Comparison of ENCODE assay signal across 8 mouse cellular contexts in the genomic region with DNA sequence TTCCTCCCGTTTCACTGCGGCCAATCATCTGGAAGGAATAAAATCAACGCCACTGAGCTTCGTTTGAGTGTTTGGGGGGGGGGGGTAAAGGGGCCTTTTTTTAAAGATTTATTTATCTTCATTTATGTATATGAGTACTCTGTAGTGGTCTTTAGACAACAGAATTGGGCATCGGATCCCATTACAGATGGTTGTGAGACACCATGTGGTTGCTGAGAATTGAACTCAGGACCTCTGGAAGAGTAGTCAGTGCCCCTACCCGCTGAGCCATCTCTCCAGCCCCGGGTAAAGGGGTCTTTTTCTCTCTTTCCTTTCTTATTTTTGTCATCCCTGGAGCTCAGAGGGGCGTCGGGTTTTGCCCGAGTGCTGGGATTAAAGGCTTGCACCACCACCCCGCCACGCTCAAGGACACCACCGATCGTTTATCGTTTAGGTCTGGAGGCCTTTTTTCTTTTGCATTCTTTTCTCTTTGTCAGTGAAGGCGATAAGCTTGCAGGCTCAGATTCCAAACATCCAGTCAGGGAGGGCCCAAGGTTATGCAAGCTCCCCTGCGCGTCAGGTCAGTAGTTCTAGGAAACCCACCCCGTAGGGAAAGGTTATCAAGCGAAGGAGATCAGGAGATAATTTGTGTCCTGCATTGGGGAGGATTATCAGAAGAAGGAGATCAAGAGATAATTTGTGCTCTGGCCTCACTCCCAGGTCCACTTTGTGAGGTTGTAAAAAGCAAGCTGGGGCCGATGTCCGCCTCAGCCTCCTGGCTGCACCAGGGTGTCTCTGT. TPM values are rescaled to one million over a fixed set of nuclear protein-coding genes. Genes with fewer than 3 reads are reported as not detected.
A peak's percentile ranks its signal among the peaks of the same experiment; 100 is the strongest.
DNase-seq lines count a peak whose midpoint lies in the region; ATAC-seq and TF ChIP-seq lines count a peak whose summit lies in the region.

No protein-coding gene starts in this region.

- H3K4me1 ChIP-seq in erythroblast, embryonic 14.5 days (ENCODE audit: control insufficient read depth), result peaks cover 37% of the 10 kb centered on the region
- peaks cover 3% of the 10 kb centered on the region; the same call in 1 of the 2 replicates for H3K4me1 ChIP-seq in brown adipose tissue, adult 24 weeks (ENCODE audit: control insufficient read depth, insufficient read depth, insufficient read length, low read length)
- H3K4me1 ChIP-seq in heart, embryonic 16.5 days (ENCODE audit: control insufficient read depth, insufficient read depth, low read length), result peaks cover 28% of the 10 kb centered on the region
- H3K4me1 ChIP-seq in liver, embryonic 15.5 days (replicated peaks), result peaks cover 42% of the 10 kb centered on the region
- no peaks in the 10 kb centered on the region for H3K4me1 ChIP-seq in stomach, postnatal 0 days (replicated peaks; ENCODE audit: control insufficient read depth, insufficient read depth)

- peaks cover 32% of the 10 kb centered on the region for H3K36me3 ChIP-seq in erythroblast, embryonic 14.5 days (ENCODE audit: control insufficient read depth)
- peaks cover 5% of the 10 kb centered on the region for H3K36me3 ChIP-seq in heart, embryonic 16.5 days (ENCODE audit: control insufficient read depth, insufficient read depth)
- H3K36me3 ChIP-seq in liver, embryonic 15.5 days (replicated peaks), result peaks cover 22% of the 10 kb centered on the region
- no peaks in the 10 kb centered on the region for H3K36me3 ChIP-seq in stomach, postnatal 0 days (ENCODE audit: control insufficient read depth, insufficient read depth, low read length)

- TF ChIP-seq EP300 in stomach, postnatal 0 days (optimal IDR thresholded peaks at IDR 0.05), result no peak

- no peaks in the 10 kb centered on the region for H3K27me3 ChIP-seq in erythroblast, embryonic 14.5 days (ENCODE audit: control insufficient read depth)
- H3K27me3 ChIP-seq in heart, embryonic 16.5 days (ENCODE audit: control insufficient read depth, insufficient read depth, low read length), result no peaks in the 10 kb centered on the region
- H3K27me3 ChIP-seq in liver, embryonic 15.5 days, result no peaks in the 10 kb centered on the region
- H3K27me3 ChIP-seq in stomach, postnatal 0 days (ENCODE audit: control insufficient read depth, insufficient read depth, low read length), result no peaks in the 10 kb centered on the region

- H3K4me3 ChIP-seq in erythroblast, embryonic 14.5 days (replicated peaks), result peak overlapping the region; percentile 76
- H3K4me3 ChIP-seq in brown adipose tissue, adult 24 weeks (ENCODE audit: insufficient read depth, low read depth, low read length), result peak overlapping the region; percentile 88
- H3K4me3 ChIP-seq in heart, embryonic 16.5 days (ENCODE audit: low read length), result peak overlapping the region; percentile 77
- peak overlapping the region; percentile 85 for H3K4me3 ChIP-seq in liver, embryonic 15.5 days (replicated peaks)
- peak overlapping the region; percentile 54 for H3K4me3 ChIP-seq in stomach, postnatal 0 days (ENCODE audit: low read depth, low read length)

- H3K4me2 ChIP-seq in heart, embryonic 16.5 days (ENCODE audit: low read depth, low read length), result peak overlapping the region; percentile 90
- H3K4me2 ChIP-seq in liver, embryonic 15.5 days, result peak overlapping the region; percentile 82
- H3K4me2 ChIP-seq in stomach, postnatal 0 days (replicated peaks; ENCODE audit: low read depth), result peak overlapping the region; percentile 71

- peak; percentile 46 for DNase-seq in 416B (ENCODE audit: low read depth)
- no peak for DNase-seq in stomach, postnatal 0 days (ENCODE audit: low spot score)
- no peak for DNase-seq in testis, postnatal 14 days (ENCODE audit: low spot score)

- 5% methylated on average over 22 of the region's 22 CpGs for WGBS in heart, embryonic 16.5 days
- WGBS in liver, embryonic 15.5 days (ENCODE audit: insufficient replicate concordance), result 5% methylated on average over 22 of the region's 22 CpGs
- 6% methylated on average over 22 of the region's 22 CpGs for WGBS in stomach, postnatal 0 days

- TF ChIP-seq CTCF in stomach, postnatal 0 days (IDR thresholded peaks at IDR 0.05; ENCODE audit: low read depth), result no peak

- H3K9me3 ChIP-seq in erythroblast, embryonic 14.5 days (ENCODE audit: control insufficient read depth, low read length), result no peaks in the 10 kb centered on the region
- H3K9me3 ChIP-seq in heart, embryonic 16.5 days (replicated peaks; ENCODE audit: control insufficient read depth, low read length), result no peaks in the 10 kb centered on the region
- H3K9me3 ChIP-seq in liver, embryonic 15.5 days (replicated peaks), result no peaks in the 10 kb centered on the region
- no peaks in the 10 kb centered on the region for H3K9me3 ChIP-seq in stomach, postnatal 0 days (ENCODE audit: control insufficient read depth, low read length)

- ATAC-seq in erythroblast, adult 5-6 weeks (replicated peaks; ENCODE audit: low FRiP score, poor library complexity, severe bottlenecking), result no peak
- no peak for ATAC-seq in heart, embryonic 16.5 days (replicated peaks; ENCODE audit: extremely low read depth, insufficient read depth, low FRiP score)
- ATAC-seq in liver, embryonic 15.5 days (ENCODE audit: insufficient read depth), result no peak
- no peak for ATAC-seq in stomach, postnatal 0 days (ENCODE audit: low FRiP score, low TSS enrichment)

- peak overlapping the region; percentile 90 for H3K9ac ChIP-seq in heart, embryonic 16.5 days (ENCODE audit: low read length)
- peak overlapping the region; percentile 84 for H3K9ac ChIP-seq in liver, embryonic 15.5 days
- peak overlapping the region; percentile 76 for H3K9ac ChIP-seq in stomach, postnatal 0 days (ENCODE audit: low read length)

- peak overlapping the region; percentile 88 for H3K27ac ChIP-seq in brown adipose tissue, adult 24 weeks (replicated peaks; ENCODE audit: low read depth, low read length)
- H3K27ac ChIP-seq in heart, embryonic 16.5 days (ENCODE audit: low read length), result peak overlapping the region; percentile 97
- H3K27ac ChIP-seq in liver, embryonic 15.5 days (replicated peaks), result peak overlapping the region; percentile 99
- H3K27ac ChIP-seq in stomach, postnatal 0 days (replicated peaks), result peak overlapping the region; percentile 92

RNA-seq across cellular contexts. Expression of a gene that starts 2.3 kb away (rescaled TPM):
- polyA plus RNA-seq in erythroblast, embryonic 14.5 days (2012), result 0.41 and 0.61 TPM in 2 replicates
- total RNA-seq in erythroblast, adult 5-6 weeks (2015; ENCODE audit: low replicate concordance), result 23.8 and 41.1 TPM in 2 replicates
- total RNA-seq in erythroblast, adult 5-6 weeks (2017; ENCODE audit: low replicate concordance), result 37.2 and 38.3 TPM in 2 replicates
- polyA plus RNA-seq in brown adipose tissue, adult 24 weeks (2012; ENCODE audit: insufficient read depth, insufficient read length, missing spikeins), result 16.4 and 18.1 TPM in 2 replicates
- 36.4 and 41.2 TPM in 2 replicates for polyA plus RNA-seq in heart, embryonic 16.5 days (2015; fragmentation: Nextera tagmentation; extraction: Ambion mirVana)
- 25.1 and 28.2 TPM in 2 replicates for polyA plus RNA-seq in liver, embryonic 15.5 days (2015; fragmentation: Nextera tagmentation; extraction: Ambion mirVana)
- polyA plus RNA-seq in stomach, postnatal 0 days (2015; fragmentation: Nextera tagmentation; extraction: Ambion mirVana), result 20.8 and 23.9 TPM in 2 replicates

RNA-seq across cellular contexts. Expression of a gene that starts 2.4 kb away (rescaled TPM):
- polyA plus RNA-seq in erythroblast, embryonic 14.5 days (2012), result not detected in 2 replicates
- total RNA-seq in erythroblast, adult 5-6 weeks (2015; ENCODE audit: low replicate concordance), result not detected in 2 replicates
- total RNA-seq in erythroblast, adult 5-6 weeks (2017; ENCODE audit: low replicate concordance), result not detected in 2 replicates
- 5.1 and 14.0 TPM in 2 replicates for polyA plus RNA-seq in brown adipose tissue, adult 24 weeks (2012; ENCODE audit: insufficient read depth, insufficient read length, missing spikeins)
- polyA plus RNA-seq in heart, embryonic 16.5 days (2015; fragmentation: Nextera tagmentation; extraction: Ambion mirVana), result 0.64 TPM in 1 of 2 replicates, not detected in the other
- polyA plus RNA-seq in liver, embryonic 15.5 days (2015; fragmentation: Nextera tagmentation; extraction: Ambion mirVana), result not detected in 2 replicates
- polyA plus RNA-seq in stomach, postnatal 0 days (2015; fragmentation: Nextera tagmentation; extraction: Ambion mirVana), result 0.19 and 0.36 TPM in 2 replicates

RNA-seq across cellular contexts. Expression of a gene that starts 34.4 kb away (rescaled TPM):
- polyA plus RNA-seq in erythroblast, embryonic 14.5 days (2012), result 2.3 and 2.7 TPM in 2 replicates
- total RNA-seq in erythroblast, adult 5-6 weeks (2015; ENCODE audit: low replicate concordance), result 15.9 and 17.1 TPM in 2 replicates
- total RNA-seq in erythroblast, adult 5-6 weeks (2017; ENCODE audit: low replicate concordance), result 4.9 and 11.4 TPM in 2 replicates
- polyA plus RNA-seq in brown adipose tissue, adult 24 weeks (2012; ENCODE audit: insufficient read depth, insufficient read length, missing spikeins), result 33.1 and 38.0 TPM in 2 replicates
- polyA plus RNA-seq in heart, embryonic 16.5 days (2015; fragmentation: Nextera tagmentation; extraction: Ambion mirVana), result 77.7 and 79.2 TPM in 2 replicates
- polyA plus RNA-seq in liver, embryonic 15.5 days (2015; fragmentation: Nextera tagmentation; extraction: Ambion mirVana), result 32.0 and 35.4 TPM in 2 replicates
- 44.3 and 44.9 TPM in 2 replicates for polyA plus RNA-seq in stomach, postnatal 0 days (2015; fragmentation: Nextera tagmentation; extraction: Ambion mirVana)

RNA-seq across cellular contexts. Expression of a gene that starts 41.4 kb away (rescaled TPM):
- polyA plus RNA-seq in erythroblast, embryonic 14.5 days (2012), result 1.6 TPM in 2 replicates
- 4.8 and 26.8 TPM in 2 replicates for total RNA-seq in erythroblast, adult 5-6 weeks (2015; ENCODE audit: low replicate concordance)
- total RNA-seq in erythroblast, adult 5-6 weeks (2017; ENCODE audit: low replicate concordance), result 33.2 and 42.9 TPM in 2 replicates
- 37.3 and 42.5 TPM in 2 replicates for polyA plus RNA-seq in brown adipose tissue, adult 24 weeks (2012; ENCODE audit: insufficient read depth, insufficient read length, missing spikeins)
- polyA plus RNA-seq in heart, embryonic 16.5 days (2015; fragmentation: Nextera tagmentation; extraction: Ambion mirVana), result 39.0 and 47.1 TPM in 2 replicates
- polyA plus RNA-seq in liver, embryonic 15.5 days (2015; fragmentation: Nextera tagmentation; extraction: Ambion mirVana), result 6.6 and 6.9 TPM in 2 replicates
- 9.0 and 9.5 TPM in 2 replicates for polyA plus RNA-seq in stomach, postnatal 0 days (2015; fragmentation: Nextera tagmentation; extraction: Ambion mirVana)

Comparison
In these comparisons a context has a peak if more than half of its experiments do, and no peak if none do; other contexts are left out.
1. RNA of a gene that starts 2.3 kb away (polyA plus RNA-seq): 36.4 to 41.2 TPM in heart, embryonic 16.5 days, 25.1 to 28.2 TPM in liver, embryonic 15.5 days, 20.8 to 23.9 TPM in stomach, postnatal 0 days and 16.4 to 18.1 TPM in brown adipose tissue, adult 24 weeks; 0.41 to 0.61 TPM in erythroblast, embryonic 14.5 days; every median in the first group is over 10 times any median in the second.
2. Peak in every context shown above with its lines, with median percentiles within 50 percentile points of each other: H3K4me3 ChIP-seq, H3K27ac ChIP-seq, H3K4me2 ChIP-seq and H3K9ac ChIP-seq.